Mouse (Mus musculus): Measurements from ENCODE around the gene Eci2.

- TF ChIP-seq CTCF (IDR thresholded peaks at IDR 0.05; ENCODE audit: insufficient read depth, low read length) = no peak
- no peak for TF ChIP-seq POLR2A (IDR thresholded peaks at IDR 0.05; ENCODE audit: borderline replicate concordance, extremely low read depth, low read depth, low read length)
These were observed 62.5 kb downstream of the Eci2 start for GRCm38 (mm10) chr13:34964419-34964818.

All from lung, adult 2 months (tissue).